Mouse (Mus musculus) heart, postnatal 0 days (tissue): ENCODE measurements around the gene Crygc. TPM values are rescaled to one million over a fixed set of nuclear protein-coding genes. Genes with fewer than 3 reads are reported as not detected.
A peak's percentile ranks its signal among the peaks of the same experiment; 100 is the strongest.

Experiments used
- ATAC-seq: fragments of 200-750 bp; cut with Nextera tagmentation; 2 replicates; pipeline ENCODE4 v1.8.0; 2017; ENCODE audit warnings: low read depth, moderate number of reproducible peaks, moderate library complexity; ENCODE audit not compliant: insufficient read depth
- DNase-seq: peaks from one replicate; pipeline ENCODE4 v3.0.0-alpha.2; 2016; ENCODE audit warnings: low spot score
- H3K27ac ChIP-seq: fragments of 300-500 bp; sonication (generic); 2 replicates; pipeline ENCODE4 v1.5.1; 2014; ENCODE audit warnings: low read depth, mild to moderate bottlenecking
- H3K27me3 ChIP-seq: fragments of 300-500 bp; sonication (generic); 2 replicates; pipeline ENCODE4 v1.6.1; 2014; ENCODE audit warnings: low read length, mixed read lengths; ENCODE audit not compliant: control insufficient read depth, insufficient read depth
- H3K36me3 ChIP-seq: fragments of 300-500 bp; sonication (generic); replicated peaks from 2 replicates; pipeline ENCODE4 v1.6.1; 2014; ENCODE audit warnings: low read length, mixed read lengths; ENCODE audit not compliant: control insufficient read depth, insufficient read depth
- H3K4me1 ChIP-seq: fragments of 300-500 bp; sonication (generic); 2 replicates; pipeline ENCODE4 v1.6.1; 2014; ENCODE audit warnings: antibody characterized with exemption; ENCODE audit not compliant: control insufficient read depth, insufficient read depth
- H3K4me2 ChIP-seq: fragments of 300-500 bp; sonication (generic); 2 replicates; pipeline ENCODE4 v1.6.1; 2014; ENCODE audit warnings: low read depth, mild to moderate bottlenecking, low read length, moderate library complexity
- H3K4me3 ChIP-seq: fragments of 300-500 bp; sonication (generic); 2 replicates; pipeline ENCODE4 v1.5.1; 2014; ENCODE audit warnings: low read depth, low read length
- H3K9ac ChIP-seq: fragments of 300-500 bp; sonication (generic); replicated peaks from 2 replicates; pipeline ENCODE4 v1.6.1; 2014; ENCODE audit warnings: low read depth, low read length, mixed read lengths
- H3K9me3 ChIP-seq: fragments of 300-500 bp; sonication (generic); replicated peaks from 2 replicates; pipeline ENCODE4 v1.6.1; 2016; ENCODE audit warnings: low read length; ENCODE audit not compliant: control insufficient read depth
- CTCF ChIP-seq: IDR thresholded peaks from 2 replicates; pipeline ENCODE4 v1.5.1; 2016; ENCODE audit warnings: antibody characterized with exemption, control low read depth, low read depth
- EP300 ChIP-seq: IDR thresholded peaks from 2 replicates; pipeline ENCODE4 v1.6.1; 2016; ENCODE audit warnings: antibody characterized with exemption, low read depth
- WGBS: fragments of 180-500 bp; shearing (Covaris S2); extraction: QIAGEN DNeasy Blood & Tissue Kit; methylation state at CpG from one replicate; pipeline ENCODE4 v1.1.7; 2014; 5-methylcytosine and 5-hydroxymethylcytosine counted together
- polyA plus RNA-seq: library from polyadenylated mRNA; unstranded; fragments of >200 nt; fragmentation: Nextera tagmentation; extraction: Ambion mirVana; gene quantifications from 2 replicates; pipeline ENCODE4 v1.2.1, GENCODE M21; 2015
- total RNA-seq: library from RNA; depleted of rRNA; stranded (reverse); fragments of >200 nt; gene quantifications from 2 replicates; pipeline ENCODE4 v1.2.3, GENCODE M21; 2014; ENCODE audit warnings: low replicate concordance

Crygc gene
- total and polyA plus RNA-seq, 2 experiments from 2014 or later = not detected

GRCm38 (mm10) chr1:65048781-65049180 is 24.7 kb downstream of the Crygc start:
- DNase-seq = no peak
- no peaks in the 10 kb centered on the region for H3K4me1 ChIP-seq
- H3K9me3 ChIP-seq = no peaks in the 10 kb centered on the region
- no peak for ATAC-seq
- 57% methylated on average over 12 of the region's 12 CpGs for WGBS
- no peak overlapping the region for H3K4me3 ChIP-seq
- no peak overlapping the region for H3K27ac ChIP-seq
- H3K36me3 ChIP-seq = no peaks in the 10 kb centered on the region
- no peak overlapping the region for H3K4me2 ChIP-seq
- TF ChIP-seq EP300 = no peak
- no peak overlapping the region for H3K9ac ChIP-seq
- no peaks in the 10 kb centered on the region for H3K27me3 ChIP-seq

DNA sequence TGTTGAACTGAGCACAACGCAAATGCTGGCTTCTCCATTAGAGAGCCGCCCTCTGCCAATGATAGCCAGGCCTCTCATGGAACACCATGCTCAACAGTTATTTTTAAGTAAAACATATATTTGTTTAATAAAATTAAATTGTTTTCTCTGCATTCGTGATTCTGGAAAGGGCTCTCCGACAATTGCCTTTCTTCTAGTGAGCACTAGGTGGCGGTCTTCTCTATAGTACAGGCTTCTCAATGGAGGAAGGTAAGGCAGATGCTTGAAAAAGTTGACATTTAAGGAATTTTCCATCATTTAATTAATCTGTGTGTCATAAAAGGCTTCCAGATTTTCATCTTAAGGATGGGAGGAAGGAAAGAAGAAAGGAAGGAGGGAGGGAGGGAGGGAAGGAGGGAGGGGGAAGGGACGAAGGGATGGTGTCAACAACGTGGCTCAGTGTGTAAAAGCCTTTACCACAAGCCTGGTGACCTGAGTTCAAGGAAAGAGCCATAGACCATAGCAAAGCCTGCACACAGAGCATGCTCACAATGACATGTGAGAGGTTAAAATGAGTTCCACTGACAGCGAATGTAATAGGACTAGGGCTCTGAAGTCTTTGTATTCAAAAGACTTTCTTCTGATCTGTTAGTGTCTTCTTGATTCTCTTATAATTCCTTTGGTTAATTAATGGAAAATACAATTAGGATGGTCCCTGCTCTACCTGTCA is 26.9 kb downstream of the Crygc start:
- no peaks in the 10 kb centered on the region for H3K4me1 ChIP-seq
- DNase-seq = peak; percentile 40
- H3K27ac ChIP-seq = no peak overlapping the region
- H3K9me3 ChIP-seq = no peaks in the 10 kb centered on the region
- WGBS = 26% methylated on average over 8 of the region's 8 CpGs
- H3K4me3 ChIP-seq = no peak overlapping the region
- no peak overlapping the region for H3K9ac ChIP-seq
- no peak overlapping the region for H3K4me2 ChIP-seq
- H3K36me3 ChIP-seq = no peaks in the 10 kb centered on the region
- no peak for TF ChIP-seq EP300
- peak; percentile 70 for TF ChIP-seq CTCF
- no peak for ATAC-seq
- H3K27me3 ChIP-seq = no peaks in the 10 kb centered on the region

- ATAC-seq = no peak
- H3K4me2 ChIP-seq = no peak overlapping the region
- H3K9ac ChIP-seq = no peak overlapping the region
- H3K27ac ChIP-seq = no peak overlapping the region
- H3K9me3 ChIP-seq = no peaks in the 10 kb centered on the region
- no peaks in the 10 kb centered on the region for H3K4me1 ChIP-seq
- DNase-seq = no peak
- 88% methylated on average over 2 of the region's 2 CpGs for WGBS
- no peaks in the 10 kb centered on the region for H3K27me3 ChIP-seq
- H3K4me3 ChIP-seq = no peak overlapping the region
- TF ChIP-seq CTCF = no peak
- no peak for TF ChIP-seq EP300
- H3K36me3 ChIP-seq = no peaks in the 10 kb centered on the region
Observed at GRCm38 (mm10) chr1:65043433-65043832, 30.1 kb downstream of the Crygc start.

DNA sequence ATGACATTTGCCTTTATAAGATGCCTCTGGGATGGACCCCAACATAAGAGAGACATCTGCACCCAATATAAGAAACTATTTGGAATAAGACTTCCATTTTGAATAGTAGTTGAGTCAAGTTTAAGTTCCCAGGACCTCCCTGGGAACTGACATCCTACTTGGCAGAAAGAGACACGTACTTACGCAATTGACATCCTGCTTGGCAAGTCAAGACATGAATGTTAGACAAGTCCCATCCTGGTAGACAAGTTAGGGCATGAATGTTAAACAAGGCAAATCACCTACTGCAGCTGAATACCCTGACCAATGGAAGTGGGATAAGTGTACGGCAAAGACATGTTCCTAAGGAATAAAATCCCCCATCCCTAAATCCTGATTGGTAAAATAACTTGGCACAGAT is 31.7 kb downstream of the Crygc start:
- TF ChIP-seq EP300 (no peak), CTCF (no peak)
- Histone ChIP-seq H3K9me3 (0 out of 2 replicates have a peak, but pooled peaks cover 3% of the 10 kb centered on the region), H3K36me3 (no peaks in the 10 kb centered on the region), H3K4me1 (no peaks in the 10 kb centered on the region), H3K27ac (no peak overlapping the region), H3K4me2 (no peak overlapping the region), H3K27me3 (no peaks in the 10 kb centered on the region), H3K9ac (no peak overlapping the region), H3K4me3 (no peak overlapping the region)
- DNase-seq (no peak), ATAC-seq (no peak)
- WGBS = 93% methylated on average over 3 of the region's 3 CpGs

DNA sequence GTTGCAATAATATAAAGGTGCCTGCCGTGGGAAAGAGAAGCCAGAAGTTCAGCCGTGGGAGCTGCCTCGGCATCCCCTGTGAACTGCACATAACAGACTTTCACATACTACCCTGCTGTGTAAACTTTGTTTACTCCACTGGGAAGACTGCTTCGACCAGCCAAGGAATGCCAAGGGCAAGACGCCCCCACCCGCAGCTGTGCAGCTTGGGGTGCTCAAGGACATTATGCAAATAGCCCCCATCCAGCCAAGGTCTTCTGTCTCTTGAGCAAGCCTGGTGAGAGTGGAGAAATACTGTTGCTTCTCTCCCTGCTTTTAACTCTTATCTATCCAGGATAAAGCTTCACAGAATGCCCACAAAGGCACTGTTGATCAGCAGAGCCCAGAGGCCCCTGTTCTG is 32.7 kb downstream of the Crygc start:
- H3K27ac ChIP-seq = no peak overlapping the region
- no peak overlapping the region for H3K4me3 ChIP-seq
- ATAC-seq = no peak
- TF ChIP-seq CTCF = no peak
- no peak for TF ChIP-seq EP300
- 0 out of 2 replicates have a peak, but pooled peaks cover 3% of the 10 kb centered on the region for H3K9me3 ChIP-seq
- no peaks in the 10 kb centered on the region for H3K4me1 ChIP-seq
- H3K9ac ChIP-seq = no peak overlapping the region
- 59% methylated on average over 6 of the region's 6 CpGs for WGBS
- no peaks in the 10 kb centered on the region for H3K27me3 ChIP-seq
- no peak for DNase-seq
- no peak overlapping the region for H3K4me2 ChIP-seq
- no peaks in the 10 kb centered on the region for H3K36me3 ChIP-seq

GRCm38 (mm10) chr1:65039679-65040078 is 33.8 kb downstream of the Crygc start:
- Histone ChIP-seq H3K27ac (no peak overlapping the region), H3K9me3 (0 out of 2 replicates have a peak, but pooled peaks cover 3% of the 10 kb centered on the region), H3K4me3 (no peak overlapping the region), H3K4me1 (no peaks in the 10 kb centered on the region), H3K4me2 (no peak overlapping the region), H3K9ac (no peak overlapping the region), H3K27me3 (no peaks in the 10 kb centered on the region), H3K36me3 (no peaks in the 10 kb centered on the region)
- TF ChIP-seq EP300 (no peak), CTCF (no peak)
- 64% methylated on average over 3 of the region's 3 CpGs for WGBS
- DNase-seq (no peak), ATAC-seq (no peak)
